Mouse (Mus musculus): ENCODE measurements at regions not wholly inside any gene's neighbourhood (a gene's known extent, or its start where the extent isn't known, plus 50 kb on each side); places are given as distances from the start of the nearest gene placed in this dataset.
"Not testable (repeated sequence)": the region's sequence is repeated elsewhere in the genome, so short reads cannot be mapped to it uniquely, and the experiment has no call there.

- H3K9me3 ChIP-seq (ENCODE audit: control insufficient read depth, low read length) = peaks cover 48% of the 10 kb centered on the region
- DNase-seq (ENCODE audit: low spot score); H3K27ac ChIP-seq (replicated peaks; ENCODE audit: low read depth, low read length); H3K4me3 ChIP-seq (ENCODE audit: low read depth, low read length); H3K4me2 ChIP-seq (ENCODE audit: low read depth, low read length); H3K9ac ChIP-seq (ENCODE audit: low read depth, low read length); H3K4me1 ChIP-seq (ENCODE audit: control insufficient read depth, insufficient read depth, low read length); H3K27me3 ChIP-seq (replicated peaks; ENCODE audit: control insufficient read depth, insufficient read depth, low read length); ATAC-seq (ENCODE audit: low read depth): not testable (repeated sequence)
- 96% methylated on average over 4 of the region's 4 CpGs for WGBS
- peaks cover 15% of the 10 kb centered on the region for H3K36me3 ChIP-seq (ENCODE audit: control insufficient read depth, insufficient read depth, low read length)
Measured at GRCm38 (mm10) chr5:104576991-104577390, 68.8 kb downstream of the BC005561 start.

GRCm38 (mm10) chr5:104582368-104582767, 74.2 kb downstream of the BC005561 start:
- H3K4me2 ChIP-seq (ENCODE audit: low read depth, low read length); H3K27ac ChIP-seq (replicated peaks; ENCODE audit: low read depth, low read length); H3K9ac ChIP-seq (ENCODE audit: low read depth, low read length); H3K4me3 ChIP-seq (ENCODE audit: low read depth, low read length); H3K4me1 ChIP-seq (ENCODE audit: control insufficient read depth, insufficient read depth, low read length); H3K27me3 ChIP-seq (replicated peaks; ENCODE audit: control insufficient read depth, insufficient read depth, low read length); DNase-seq (ENCODE audit: low spot score); ATAC-seq (ENCODE audit: low read depth): not testable (repeated sequence)
- WGBS = 94% methylated on average over 3 of the region's 3 CpGs
- Histone ChIP-seq H3K36me3 (ENCODE audit: control insufficient read depth, insufficient read depth, low read length) (peaks cover 25% of the 10 kb centered on the region), H3K9me3 (ENCODE audit: control insufficient read depth, low read length) (peaks cover 69% of the 10 kb centered on the region)

GRCm38 (mm10) chr5:104609177-104609576, 101.0 kb downstream of the BC005561 start:
- 72% methylated on average over 6 of the region's 7 CpGs for WGBS
- Histone ChIP-seq H3K4me1 (ENCODE audit: control insufficient read depth, insufficient read depth, low read length) (no peaks in the 10 kb centered on the region), H3K27me3 (replicated peaks; ENCODE audit: control insufficient read depth, insufficient read depth, low read length) (no peaks in the 10 kb centered on the region), H3K9ac (ENCODE audit: low read depth, low read length) (no peak overlapping the region), H3K4me3 (ENCODE audit: low read depth, low read length) (no peak overlapping the region), H3K4me2 (ENCODE audit: low read depth, low read length) (no peak overlapping the region), H3K9me3 (ENCODE audit: control insufficient read depth, low read length) (peaks cover 28% of the 10 kb centered on the region), H3K27ac (replicated peaks; ENCODE audit: low read depth, low read length) (no peak overlapping the region), H3K36me3 (ENCODE audit: control insufficient read depth, insufficient read depth, low read length) (no peaks in the 10 kb centered on the region)
- DNase-seq (ENCODE audit: low spot score) = no peak
- no peak for ATAC-seq (ENCODE audit: low read depth)
